Mouse (Mus musculus): ENCODE results near the gene Hs6st3. TPM values are rescaled to one million over a fixed set of nuclear protein-coding genes. Genes with fewer than 3 reads are reported as not detected.
"Not testable (repeated sequence)": the region's sequence is repeated elsewhere in the genome, so short reads cannot be mapped to it uniquely, and the experiment has no call there.

Gene Hs6st3
- total and polyA plus RNA-seq, 3 experiments, result not detected

- dilution Hi-C loops (cut with MboI; ENCODE audit: extremely low pct_ligation_motif_present, extremely low pct_unique_long_range_greater_than_20kb, low sequenced_read_pairs), result no loop called here
- no peak overlapping the region for H3K27ac ChIP-seq (ENCODE audit: insufficient read depth, low read depth)
- peaks cover 15% of the 10 kb centered on the region for H3K9me3 ChIP-seq (replicated peaks; ENCODE audit: low read length)
- H3K27me3 ChIP-seq (replicated peaks), result no peaks in the 10 kb centered on the region
- H3K36me3 ChIP-seq (replicated peaks in 1 of 2; ENCODE audit: control insufficient read depth in 1 of 2, insufficient read depth in 1 of 2, low read length in 1 of 2), result no peaks in the 10 kb centered on the region
- no peak overlapping the region for H3K4me2 ChIP-seq (ENCODE audit: insufficient read depth, low read depth, poor library complexity, severe bottlenecking)
- no peak for DNase-seq (ENCODE audit: extremely low read depth)
- TF ChIP-seq E2F4 (IDR thresholded peaks at IDR 0.05; ENCODE audit: insufficient replicate concordance, low read depth, low read length) (no peak), MAFK (IDR thresholded peaks at IDR 0.05; ENCODE audit: insufficient replicate concordance, low read length) (no peak), KAT2A (IDR thresholded peaks at IDR 0.05; ENCODE audit: insufficient replicate concordance, low read length) (no peak), MAZ (IDR thresholded peaks at IDR 0.05; ENCODE audit: low read depth, low read length) (no peak), POLR2A (IDR thresholded peaks at IDR 0.05; ENCODE audit: low read depth, low read length) (no peak), IRF4 (IDR thresholded peaks at IDR 0.05; ENCODE audit: low read depth, low read length) (no peak), UBTF (IDR thresholded peaks at IDR 0.05; ENCODE audit: low read depth, low read length) (no peak), CHD2 (IDR thresholded peaks at IDR 0.05; ENCODE audit: low read length) (no peak), CHD1 (IDR thresholded peaks at IDR 0.05; ENCODE audit: low read depth, low read length) (no peak), TCF12 (IDR thresholded peaks at IDR 0.05; ENCODE audit: low read depth, low read length) (no peak), JUN (IDR thresholded peaks at IDR 0.05; ENCODE audit: insufficient read depth, low read depth, low read length) (no peak), HCFC1 (IDR thresholded peaks at IDR 0.05; ENCODE audit: low read depth, low read length) (no peak), BHLHE40 (IDR thresholded peaks at IDR 0.05; ENCODE audit: low read depth, low read length) (no peak), MXI1 (IDR thresholded peaks at IDR 0.05; ENCODE audit: low read depth, low read length) (no peak)
- in situ Hi-C loops (cut with MboI; ENCODE audit: low pct_ligation_motif_present, low pct_unique_long_range_greater_than_20kb, low sequenced_read_pairs), result no loop called here
- H3K79me2 ChIP-seq (replicated peaks; ENCODE audit: control insufficient read depth, extremely low read depth, insufficient read depth, poor library complexity, severe bottlenecking), result no peaks in the 10 kb centered on the region
- H3K4me1 ChIP-seq (ENCODE audit: control insufficient read depth in 1 of 2, insufficient read depth in 2 of 2), result no peaks in the 10 kb centered on the region
- H3K4me3 ChIP-seq (replicated peaks in 1 of 3; ENCODE audit: low read depth in 2 of 3, low read length in 2 of 3, poor library complexity in 1 of 3), result no peak overlapping the region
- no peak overlapping the region for H3K9ac ChIP-seq (ENCODE audit: insufficient read depth, low read depth)
These were observed 134.9 kb downstream of the Hs6st3 start for GRCm38 (mm10) chr14:119273088-119273487.

DNA sequence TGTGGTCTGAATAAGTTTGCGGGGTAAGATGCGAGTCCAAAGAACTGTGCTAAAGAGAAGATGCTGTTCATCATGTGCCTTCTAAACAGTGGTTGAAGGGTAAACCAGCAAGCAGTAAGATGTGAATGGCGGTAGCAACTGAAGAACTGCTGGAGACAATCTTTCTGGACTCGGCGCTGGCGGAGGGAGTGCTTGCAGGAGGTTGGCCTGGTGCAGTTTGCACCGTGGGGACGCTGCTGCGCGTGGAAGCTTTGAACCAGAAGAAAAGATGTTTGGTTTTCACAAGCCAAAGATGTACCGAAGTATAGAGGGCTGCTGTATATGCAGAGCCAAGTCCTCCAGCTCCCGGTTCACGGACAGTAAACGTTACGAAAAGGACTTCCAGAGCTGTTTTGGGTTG is 140.0 kb downstream of the Hs6st3 start:
- dilution Hi-C loops (cut with MboI; ENCODE audit: extremely low pct_ligation_motif_present, extremely low pct_unique_long_range_greater_than_20kb, low sequenced_read_pairs); H3K79me2 ChIP-seq (replicated peaks; ENCODE audit: control insufficient read depth, extremely low read depth, insufficient read depth, poor library complexity, severe bottlenecking); H3K36me3 ChIP-seq (replicated peaks in 1 of 2; ENCODE audit: control insufficient read depth in 1 of 2, insufficient read depth in 1 of 2, low read length in 1 of 2); in situ Hi-C loops (cut with MboI; ENCODE audit: low pct_ligation_motif_present, low pct_unique_long_range_greater_than_20kb, low sequenced_read_pairs); H3K27ac ChIP-seq (ENCODE audit: insufficient read depth, low read depth); H3K9ac ChIP-seq (ENCODE audit: insufficient read depth, low read depth); H3K4me3 ChIP-seq (replicated peaks in 1 of 3; ENCODE audit: low read depth in 2 of 3, low read length in 2 of 3, poor library complexity in 1 of 3); H3K4me1 ChIP-seq (ENCODE audit: control insufficient read depth in 1 of 2, insufficient read depth in 2 of 2); H3K27me3 ChIP-seq (replicated peaks); DNase-seq (ENCODE audit: extremely low read depth); H3K4me2 ChIP-seq (ENCODE audit: insufficient read depth, low read depth, poor library complexity, severe bottlenecking): not testable (repeated sequence)
- peaks cover 12% of the 10 kb centered on the region for H3K9me3 ChIP-seq (replicated peaks; ENCODE audit: low read length)

GRCm38 (mm10) chr14:119283951-119284350 is 145.8 kb downstream of the Hs6st3 start:
- dilution Hi-C loops (cut with MboI; ENCODE audit: extremely low pct_ligation_motif_present, extremely low pct_unique_long_range_greater_than_20kb, low sequenced_read_pairs) (no loop called here), in situ Hi-C loops (cut with MboI; ENCODE audit: low pct_ligation_motif_present, low pct_unique_long_range_greater_than_20kb, low sequenced_read_pairs) (no loop called here)
- Histone ChIP-seq H3K9me3 (replicated peaks; ENCODE audit: low read length) (peaks cover 2% of the 10 kb centered on the region), H3K4me2 (ENCODE audit: insufficient read depth, low read depth, poor library complexity, severe bottlenecking) (no peak overlapping the region), H3K36me3 (replicated peaks in 1 of 2; ENCODE audit: control insufficient read depth in 1 of 2, insufficient read depth in 1 of 2, low read length in 1 of 2) (no peaks in the 10 kb centered on the region), H3K27me3 (replicated peaks) (no peaks in the 10 kb centered on the region), H3K4me3 (replicated peaks in 1 of 3; ENCODE audit: low read depth in 2 of 3, low read length in 2 of 3, poor library complexity in 1 of 3) (no peak overlapping the region), H3K4me1 (ENCODE audit: control insufficient read depth in 1 of 2, insufficient read depth in 2 of 2) (no peaks in the 10 kb centered on the region), H3K9ac (ENCODE audit: insufficient read depth, low read depth) (no peak overlapping the region), H3K79me2 (replicated peaks; ENCODE audit: control insufficient read depth, extremely low read depth, insufficient read depth, poor library complexity, severe bottlenecking) (no peaks in the 10 kb centered on the region), H3K27ac (ENCODE audit: insufficient read depth, low read depth) (no peak overlapping the region)
- peak; percentile 13 for DNase-seq (ENCODE audit: extremely low read depth)
- TF ChIP-seq MYC (IDR thresholded peaks at IDR 0.05; ENCODE audit: low read depth, low read length) (no peak), POLR2A (IDR thresholded peaks at IDR 0.05; ENCODE audit: low read depth, low read length) (no peak), IRF4 (IDR thresholded peaks at IDR 0.05; ENCODE audit: low read depth, low read length) (no peak), USF2 (conservative IDR thresholded peaks at IDR 0.05; ENCODE audit: low read depth, low read length) (no peak), SMC3 (IDR thresholded peaks at IDR 0.05; ENCODE audit: low read depth, low read length) (peak; percentile 49), RAD21 (IDR thresholded peaks at IDR 0.05; ENCODE audit: low read depth, low read length) (peak; percentile 25), E2F4 (IDR thresholded peaks at IDR 0.05; ENCODE audit: insufficient replicate concordance, low read depth, low read length) (no peak), KAT2A (IDR thresholded peaks at IDR 0.05; ENCODE audit: insufficient replicate concordance, low read length) (no peak), SIN3A (IDR thresholded peaks at IDR 0.05; ENCODE audit: low read length) (no peak), TCF12 (IDR thresholded peaks at IDR 0.05; ENCODE audit: low read depth, low read length) (no peak), CHD1 (IDR thresholded peaks at IDR 0.05; ENCODE audit: low read depth, low read length) (no peak), EP300 (IDR thresholded peaks at IDR 0.05; ENCODE audit: low read length) (no peak), CTCF (conservative IDR thresholded peaks at IDR 0.05 in 1 of 2, IDR thresholded peaks at IDR 0.05 in 1 of 2; ENCODE audit: low read depth in 2 of 2, low read length in 2 of 2) (peak; percentile 32 to 60; a peak in 3 of 4 replicates)
